Mouse (Mus musculus) lung, adult 10 weeks (tissue): ENCODE results near the gene Fgf6. TPM values are rescaled to one million over a fixed set of nuclear protein-coding genes. Genes with fewer than 3 reads are reported as not detected.

Source experiments
- polyA plus RNA-seq: library from polyadenylated mRNA; stranded (reverse); fragments of 350-450 nt; fragmentation: Illumina TruSeq; extraction: RNeasy Lipid Tissue Mini Kit (QIAGEN cat#74804); gene quantifications from one replicate; pipeline ENCODE4 v1.2.3, GENCODE M21; 2014; ENCODE audit warnings: low read depth, low replicate concordance; ENCODE audit not compliant: insufficient read depth

The Fgf6 gene
- polyA plus RNA-seq = not detected

DNA sequence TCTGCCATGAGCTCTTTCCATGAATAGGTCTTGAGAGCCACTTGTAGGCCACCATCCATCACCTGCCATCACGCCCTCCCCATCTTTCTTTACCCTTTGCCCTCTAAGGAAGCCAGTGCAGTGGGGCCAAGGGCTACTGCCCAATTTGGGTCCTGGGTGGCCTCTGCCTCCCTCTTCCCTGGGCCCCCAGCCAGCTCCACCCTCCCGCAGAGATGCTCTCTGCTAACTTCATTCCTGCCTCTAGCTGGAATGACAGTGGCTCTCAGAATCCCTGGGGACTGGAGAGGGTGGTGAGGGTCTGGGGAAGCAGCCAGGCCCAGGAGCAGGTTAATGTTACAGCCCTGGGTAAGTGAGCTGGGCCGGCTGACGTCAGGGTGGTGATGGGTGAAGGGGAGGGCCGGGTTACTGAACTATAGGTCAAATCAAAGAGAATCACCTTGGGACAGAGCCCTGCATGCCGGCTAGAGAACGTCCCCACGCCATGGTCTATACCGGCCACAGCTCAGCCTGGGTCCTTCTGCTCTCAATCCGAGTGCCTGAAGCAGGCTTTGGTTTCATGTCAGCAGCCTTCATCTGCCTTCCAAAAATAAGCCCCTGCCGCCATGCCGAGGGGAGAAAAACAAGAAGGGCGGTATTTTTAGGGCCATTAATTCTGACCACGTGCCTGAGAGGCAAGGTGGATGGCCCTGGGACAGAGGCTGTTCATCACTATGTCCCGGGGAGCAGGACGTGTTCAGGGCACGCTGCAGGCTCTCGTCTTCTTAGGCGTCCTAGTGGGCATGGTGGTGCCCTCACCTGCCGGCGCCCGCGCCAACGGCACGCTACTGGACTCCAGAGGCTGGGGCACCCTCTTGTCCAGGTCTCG is at the start of gene Fgf6:
Gene Fgf6, plus strand, starts transcription at position 681 of the 865 bp plus-strand sequence.

DNA sequence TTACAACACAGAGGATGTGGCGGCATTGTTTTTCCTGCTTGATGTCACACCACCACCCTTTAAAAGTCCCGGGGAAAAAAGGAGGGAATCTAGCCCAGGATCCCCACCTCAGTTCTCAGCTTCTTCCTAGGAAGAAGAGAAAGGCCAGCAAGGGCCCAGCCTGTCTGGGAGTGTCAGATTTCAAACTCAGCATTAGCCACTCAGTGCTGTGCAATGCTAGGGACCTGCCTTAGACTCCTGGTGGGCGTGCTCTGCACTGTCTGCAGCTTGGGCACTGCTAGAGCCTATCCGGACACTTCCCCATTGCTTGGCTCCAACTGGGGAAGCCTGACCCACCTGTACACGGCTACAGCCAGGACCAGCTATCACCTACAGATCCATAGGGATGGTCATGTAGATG is 57.4 kb downstream of the Fgf6 start, which contains the start of gene Fgf23:
Gene Fgf23, plus strand, starts transcription at position 86 of the 400 bp plus-strand sequence.

Other genes starting within 250 kb of the Fgf6 start
- gene Ndufa9, start 166.4 kb upstream of the Fgf6 start, polyA plus RNA-seq = 76.1 TPM
- gene Akap3, start 162.5 kb upstream of the Fgf6 start, polyA plus RNA-seq = not detected
- gene Dyrk4, start 93.7 kb upstream of the Fgf6 start, polyA plus RNA-seq = 0.23 TPM
- gene Rad51ap1, start 76.0 kb upstream of the Fgf6 start, polyA plus RNA-seq = 0.44 TPM
- gene D6Wsu163e, start 75.6 kb upstream of the Fgf6 start, polyA plus RNA-seq = 12.3 TPM
- gene Fgf23, start 57.3 kb downstream of the Fgf6 start, polyA plus RNA-seq = not detected
- 3.7 TPM for gene Tigar, start 94.0 kb downstream of the Fgf6 start, polyA plus RNA-seq
- gene Ccnd2, start 136.6 kb downstream of the Fgf6 start, polyA plus RNA-seq = 21.0 TPM